Mouse (Mus musculus) hindbrain, embryonic 13.5 days (tissue): ENCODE measurements at regions not wholly inside any gene's neighbourhood (a gene's known extent, or its start where the extent isn't known, plus 50 kb on each side); places are given as distances from the start of the nearest gene placed in this dataset.
A peak's percentile ranks its signal among the peaks of the same experiment; 100 is the strongest.

Source experiments
- ATAC-seq: fragments of 200-750 bp; cut with Nextera tagmentation; 2 replicates; pipeline ENCODE4 v1.8.0; 2017; ENCODE audit warnings: moderate TSS enrichment; ENCODE audit not compliant: low FRiP score
- H3K27ac ChIP-seq: fragments of 300-500 bp; sonication (generic); 2 replicates; pipeline ENCODE4 v1.5.1; 2015; ENCODE audit warnings: inconsistent platforms, mild to moderate bottlenecking, moderate library complexity
- H3K27me3 ChIP-seq: fragments of 300-500 bp; sonication (generic); 2 replicates; pipeline ENCODE4 v1.6.1; 2015; ENCODE audit warnings: mild to moderate bottlenecking, inconsistent platforms
- H3K36me3 ChIP-seq: fragments of 300-500 bp; sonication (generic); 2 replicates; pipeline ENCODE4 v1.6.1; 2015; ENCODE audit warnings: mild to moderate bottlenecking, inconsistent platforms
- H3K4me1 ChIP-seq: fragments of 300-500 bp; sonication (generic); replicated peaks from 2 replicates; pipeline ENCODE4 v1.6.1; 2015; ENCODE audit warnings: inconsistent platforms
- H3K4me2 ChIP-seq: fragments of 300-500 bp; sonication (generic); 2 replicates; pipeline ENCODE4 v1.6.1; 2015; ENCODE audit warnings: inconsistent platforms, mild to moderate bottlenecking, moderate library complexity
- H3K4me3 ChIP-seq: fragments of 300-500 bp; sonication (generic); 2 replicates; pipeline ENCODE4 v1.5.1; 2015; ENCODE audit warnings: mild to moderate bottlenecking, inconsistent platforms
- H3K9ac ChIP-seq: fragments of 300-500 bp; sonication (generic); 2 replicates; pipeline ENCODE4 v1.6.1; 2015; ENCODE audit warnings: mild to moderate bottlenecking, inconsistent platforms
- H3K9me3 ChIP-seq: fragments of 300-500 bp; sonication (generic); 2 replicates; pipeline ENCODE4 v1.6.1; 2016; ENCODE audit warnings: inconsistent platforms
- WGBS: fragments of 180-500 bp; shearing (Covaris S2); methylation state at CpG from one replicate; pipeline ENCODE4 v1.1.7; 2015; 5-methylcytosine and 5-hydroxymethylcytosine counted together

DNA sequence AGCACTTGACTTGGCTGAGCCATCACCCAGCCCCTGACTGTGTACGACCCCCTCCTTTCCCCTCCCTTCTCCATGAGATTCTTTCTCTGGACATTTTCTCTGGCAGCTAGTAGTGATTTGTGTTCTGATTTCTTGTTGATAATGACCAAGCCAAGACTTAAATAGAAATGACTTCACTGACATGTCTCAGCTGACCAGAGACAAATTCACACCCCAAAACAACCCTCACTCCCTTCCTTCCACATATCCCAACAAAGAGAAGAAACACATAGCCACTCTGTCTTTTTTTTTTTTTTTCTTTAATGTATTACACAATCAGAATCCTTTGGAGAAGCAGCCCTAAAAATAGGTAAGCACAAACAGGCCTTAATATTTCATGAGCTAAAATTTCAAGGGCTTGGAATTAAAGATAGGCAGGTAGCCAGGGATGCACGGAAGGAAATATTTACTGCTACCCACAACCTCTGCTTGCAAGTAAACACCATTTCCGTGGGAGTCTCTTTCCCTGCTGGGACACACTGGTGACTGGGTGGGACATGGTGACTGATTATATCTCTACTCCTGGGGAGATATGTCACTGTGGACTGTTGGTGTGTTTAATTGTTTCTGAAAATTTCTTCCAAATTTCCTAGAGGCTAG, 272.1 kb upstream of the Adgrl2 start:
- WGBS = 81% methylated on average over 3 of the region's 3 CpGs
- Histone ChIP-seq H3K4me1 (peaks cover 8% of the 10 kb centered on the region; the same call in 1 of the 2 replicates), H3K27ac (no peak overlapping the region), H3K27me3 (peaks cover 23% of the 10 kb centered on the region; the same call in 1 of the 2 replicates), H3K9me3 (no peaks in the 10 kb centered on the region), H3K4me3 (no peak overlapping the region), H3K36me3 (no peaks in the 10 kb centered on the region), H3K4me2 (no peak overlapping the region), H3K9ac (no peak overlapping the region)
- no peak for ATAC-seq

GRCm38 (mm10) chr3:149261764-149262163, 271.4 kb upstream of the Adgrl2 start:
- Histone ChIP-seq H3K27me3 (peaks cover 23% of the 10 kb centered on the region; the same call in 1 of the 2 replicates), H3K27ac (no peak overlapping the region), H3K4me3 (no peak overlapping the region), H3K4me2 (no peak overlapping the region), H3K9me3 (no peaks in the 10 kb centered on the region), H3K9ac (no peak overlapping the region), H3K4me1 (peaks cover 11% of the 10 kb centered on the region), H3K36me3 (no peaks in the 10 kb centered on the region)
- ATAC-seq = no peak
- 98% methylated on average over 6 of the region's 6 CpGs for WGBS

DNA sequence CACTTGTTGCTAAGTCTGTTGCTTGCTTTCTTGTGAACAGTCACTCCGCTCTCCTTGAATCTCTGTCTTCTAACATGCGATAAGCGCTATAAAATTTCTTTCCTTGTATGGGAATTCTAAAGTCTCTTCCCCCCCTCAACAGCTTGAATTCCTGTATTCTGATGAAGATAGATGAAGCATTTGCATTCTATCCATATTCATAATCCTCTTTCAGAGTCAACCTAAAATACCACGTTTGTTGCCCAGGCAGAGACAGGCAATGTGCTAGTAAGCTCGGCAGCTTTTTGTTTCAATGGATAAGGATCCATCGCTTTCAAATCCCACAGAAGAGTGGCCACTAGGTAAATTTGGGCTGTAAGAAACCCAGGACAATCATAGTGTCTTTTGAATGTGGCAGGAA, 268.5 kb upstream of the Adgrl2 start:
- 42% methylated on average over 6 of the region's 6 CpGs for WGBS
- no peak for ATAC-seq

DNA sequence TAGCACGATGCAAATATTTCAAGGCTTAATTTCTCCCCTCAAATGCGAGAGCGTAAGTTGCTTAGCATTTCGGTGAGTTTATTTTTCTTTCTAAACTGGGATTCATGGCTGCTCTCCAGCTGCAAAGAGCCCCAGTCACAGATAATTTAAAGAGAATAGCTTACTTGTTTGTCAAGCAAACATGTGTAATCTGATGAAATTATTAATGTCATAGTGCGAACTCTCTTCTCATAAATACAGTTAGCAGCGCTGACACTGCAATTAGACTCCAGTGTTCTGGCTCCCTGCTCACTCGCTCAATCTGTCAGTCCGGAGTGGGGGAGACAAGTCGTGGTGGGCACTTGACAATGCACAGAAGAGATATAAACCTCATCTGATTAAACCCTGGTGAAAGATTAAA, 266.5 kb upstream of the Adgrl2 start:
- 48% methylated on average over 9 of the region's 9 CpGs for WGBS

More for the DNA sequence above, 268.5 kb upstream of the Adgrl2 start:
- Histone ChIP-seq H3K4me3 (no peak overlapping the region), H3K4me2 (no peak overlapping the region), H3K9me3 (no peaks in the 10 kb centered on the region), H3K4me1 (peaks cover 18% of the 10 kb centered on the region), H3K9ac (no peak overlapping the region), H3K27ac (no peak overlapping the region), H3K27me3 (peaks cover 26% of the 10 kb centered on the region), H3K36me3 (no peaks in the 10 kb centered on the region)

GRCm38 (mm10) chr3:149253080-149253479, 262.7 kb upstream of the Adgrl2 start:
- 87% methylated on average over 6 of the region's 6 CpGs for WGBS
- no peaks in the 10 kb centered on the region for H3K36me3 ChIP-seq
- H3K27ac ChIP-seq = no peak overlapping the region
- H3K4me2 ChIP-seq = no peak overlapping the region
- ATAC-seq = no peak
- H3K9me3 ChIP-seq = no peaks in the 10 kb centered on the region
- no peak overlapping the region for H3K4me3 ChIP-seq
- peaks cover 19% of the 10 kb centered on the region for H3K4me1 ChIP-seq
- H3K9ac ChIP-seq = no peak overlapping the region
- H3K27me3 ChIP-seq = peaks cover 31% of the 10 kb centered on the region

More for the DNA sequence above, 266.5 kb upstream of the Adgrl2 start:
- Histone ChIP-seq H3K4me1 (peaks cover 25% of the 10 kb centered on the region), H3K4me2 (no peak overlapping the region), H3K4me3 (no peak overlapping the region), H3K36me3 (no peaks in the 10 kb centered on the region), H3K9me3 (no peaks in the 10 kb centered on the region), H3K9ac (no peak overlapping the region), H3K27ac (no peak overlapping the region), H3K27me3 (peaks cover 23% of the 10 kb centered on the region)
- ATAC-seq = no peak

DNA sequence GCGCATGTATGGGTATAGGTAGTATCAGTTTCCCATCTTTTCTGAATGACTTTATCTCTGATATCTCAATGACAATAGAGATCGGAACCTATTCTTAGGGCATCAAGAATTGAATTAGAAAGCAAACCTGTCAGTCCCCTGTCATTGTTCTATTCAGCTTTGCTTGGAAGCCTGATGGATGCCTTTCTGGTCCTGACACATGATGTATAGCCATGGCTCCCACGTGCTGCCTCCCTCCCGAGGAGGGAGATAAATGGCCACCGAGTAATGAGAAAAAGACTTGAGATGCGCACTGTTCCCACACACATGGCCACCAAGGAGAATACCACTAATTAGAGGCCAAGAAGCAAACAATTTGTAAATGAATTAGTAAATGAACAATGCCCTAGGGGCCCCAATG, 261.8 kb upstream of the Adgrl2 start:
- peak; percentile 74; the same call in 1 of the 2 replicates for ATAC-seq
- no peak overlapping the region for H3K4me2 ChIP-seq
- H3K4me1 ChIP-seq = peaks cover 19% of the 10 kb centered on the region
- no peaks in the 10 kb centered on the region for H3K9me3 ChIP-seq
- H3K27ac ChIP-seq = no peak overlapping the region
- H3K27me3 ChIP-seq = peaks cover 27% of the 10 kb centered on the region
- H3K36me3 ChIP-seq = no peaks in the 10 kb centered on the region
- 20% methylated on average over 6 of the region's 6 CpGs for WGBS
- no peak overlapping the region for H3K9ac ChIP-seq
- no peak overlapping the region for H3K4me3 ChIP-seq

DNA sequence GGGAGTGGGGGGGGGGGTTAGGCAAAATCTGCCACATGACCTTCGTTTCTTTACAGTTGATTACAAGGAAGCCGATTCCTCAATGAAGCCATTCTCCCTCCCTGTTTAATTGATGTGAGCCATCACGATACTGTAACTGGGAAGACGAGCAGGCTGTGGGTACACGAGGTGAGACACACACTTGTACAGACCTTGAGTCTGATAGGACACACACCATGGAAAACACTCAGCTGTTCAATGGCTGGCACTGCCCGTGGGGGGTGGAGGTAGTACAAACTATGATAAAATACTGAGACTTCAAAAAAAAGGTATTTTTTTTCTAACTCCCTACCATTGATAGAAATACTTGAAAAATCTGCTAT, 257.3 kb upstream of the Adgrl2 start:
- Histone ChIP-seq H3K27me3 (peaks cover 17% of the 10 kb centered on the region), H3K27ac (peak overlapping the region; percentile 49; the same call in 1 of the 2 replicates), H3K4me1 (peaks cover 9% of the 10 kb centered on the region), H3K9ac (no peak overlapping the region), H3K9me3 (no peaks in the 10 kb centered on the region), H3K4me2 (peak overlapping the region; percentile 8), H3K36me3 (no peaks in the 10 kb centered on the region), H3K4me3 (no peak overlapping the region)
- ATAC-seq = 0 out of 2 replicates have a peak, but pooled peaks have one; percentile 55
- WGBS = 48% methylated on average over 6 of the region's 6 CpGs

DNA sequence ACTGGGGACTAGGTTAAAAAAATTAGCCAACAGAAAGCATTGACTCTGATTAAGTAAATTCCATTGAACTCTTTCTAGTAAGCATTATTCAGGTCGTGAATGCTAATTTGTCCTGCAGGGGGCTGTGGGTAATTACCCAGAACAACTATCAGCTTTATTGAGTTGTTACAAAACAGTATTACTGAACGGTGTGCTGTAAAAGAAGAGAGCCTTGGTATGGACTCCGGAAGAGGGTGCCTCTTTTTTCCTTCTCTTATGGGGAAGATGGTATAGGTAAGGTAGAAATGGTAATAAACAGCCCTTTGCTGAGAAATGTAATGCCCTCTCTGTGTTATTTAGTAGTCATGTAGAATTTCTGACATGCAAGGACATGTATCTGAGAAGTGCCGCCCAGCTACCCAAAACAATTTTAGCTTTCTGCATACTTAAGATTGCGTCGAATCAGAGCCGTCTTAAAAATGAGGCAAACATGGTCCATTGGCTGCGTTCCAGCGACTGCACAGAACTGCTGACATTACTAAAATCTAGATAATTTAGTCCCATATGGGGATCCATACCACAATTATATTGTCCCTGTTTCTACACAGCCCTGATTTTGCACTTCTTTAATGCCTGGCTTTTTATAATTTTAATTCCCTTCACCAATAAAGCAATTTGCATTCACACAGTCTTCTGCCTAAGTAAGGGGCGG, 256.7 kb upstream of the Adgrl2 start:
- H3K4me2 ChIP-seq = peak overlapping the region; percentile 8
- no peak overlapping the region for H3K4me3 ChIP-seq
- no peak overlapping the region for H3K9ac ChIP-seq
- H3K9me3 ChIP-seq = no peaks in the 10 kb centered on the region
- no peaks in the 10 kb centered on the region for H3K36me3 ChIP-seq
- peaks cover 4% of the 10 kb centered on the region for H3K4me1 ChIP-seq
- WGBS = 46% methylated on average over 10 of the region's 10 CpGs
- peaks cover 17% of the 10 kb centered on the region for H3K27me3 ChIP-seq
- peak overlapping the region; percentile 58 for H3K27ac ChIP-seq
- ATAC-seq = peak; percentile 57; the same call in 1 of the 2 replicates

DNA sequence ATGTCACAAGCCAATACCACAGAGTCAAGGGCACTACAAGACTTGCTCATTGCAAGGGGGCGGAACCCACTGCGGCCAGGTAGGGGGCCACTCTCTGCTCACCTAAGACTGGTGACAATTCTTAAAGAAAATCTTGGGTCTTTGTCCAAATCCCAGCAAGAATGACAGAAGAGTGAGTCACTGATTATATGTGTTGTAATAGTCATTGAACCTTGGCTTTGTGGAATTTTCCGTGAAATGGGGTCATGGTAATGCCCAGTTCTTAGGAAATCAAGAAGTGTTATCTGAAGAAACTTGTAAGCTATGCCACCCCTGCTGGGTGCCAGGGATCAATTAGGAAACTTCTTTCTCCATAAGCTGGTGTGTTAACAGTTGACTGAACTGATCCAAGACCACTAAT, 249.3 kb upstream of the Adgrl2 start:
- no peak for ATAC-seq
- 86% methylated on average over 3 of the region's 3 CpGs for WGBS
- no peak overlapping the region for H3K4me3 ChIP-seq

DNA sequence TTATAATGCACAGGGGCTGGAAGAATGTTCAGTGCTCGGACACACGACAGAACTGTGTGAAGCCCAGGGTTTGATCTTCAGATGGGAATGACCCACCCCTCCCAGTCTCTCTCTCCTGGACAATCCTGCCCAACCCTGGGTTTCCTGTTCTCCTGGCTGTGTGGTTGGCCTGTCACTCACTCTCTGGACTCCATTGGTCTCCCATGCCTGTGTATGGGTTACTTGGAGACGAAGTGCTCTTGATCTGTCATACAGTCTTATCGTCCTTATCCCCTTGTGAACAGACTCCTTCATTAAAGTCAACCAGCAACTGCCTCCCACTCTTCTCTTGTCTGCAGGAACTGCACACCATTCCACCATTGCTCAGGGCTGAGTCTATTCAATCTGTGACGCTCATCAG, 247.7 kb upstream of the Adgrl2 start:
- H3K4me2 ChIP-seq = no peak overlapping the region
- no peaks in the 10 kb centered on the region for H3K4me1 ChIP-seq
- no peak overlapping the region for H3K27ac ChIP-seq
- WGBS = 72% methylated on average over 5 of the region's 5 CpGs
- H3K27me3 ChIP-seq = no peaks in the 10 kb centered on the region
- no peak overlapping the region for H3K4me3 ChIP-seq
- no peak for ATAC-seq
- no peak overlapping the region for H3K9ac ChIP-seq
- no peaks in the 10 kb centered on the region for H3K9me3 ChIP-seq
- H3K36me3 ChIP-seq = no peaks in the 10 kb centered on the region

More for the DNA sequence above, 249.3 kb upstream of the Adgrl2 start:
- H3K27ac ChIP-seq = no peak overlapping the region
- H3K4me2 ChIP-seq = no peak overlapping the region
- no peaks in the 10 kb centered on the region for H3K9me3 ChIP-seq
- no peaks in the 10 kb centered on the region for H3K36me3 ChIP-seq
- H3K9ac ChIP-seq = no peak overlapping the region
- no peaks in the 10 kb centered on the region for H3K4me1 ChIP-seq
- no peaks in the 10 kb centered on the region for H3K27me3 ChIP-seq

DNA sequence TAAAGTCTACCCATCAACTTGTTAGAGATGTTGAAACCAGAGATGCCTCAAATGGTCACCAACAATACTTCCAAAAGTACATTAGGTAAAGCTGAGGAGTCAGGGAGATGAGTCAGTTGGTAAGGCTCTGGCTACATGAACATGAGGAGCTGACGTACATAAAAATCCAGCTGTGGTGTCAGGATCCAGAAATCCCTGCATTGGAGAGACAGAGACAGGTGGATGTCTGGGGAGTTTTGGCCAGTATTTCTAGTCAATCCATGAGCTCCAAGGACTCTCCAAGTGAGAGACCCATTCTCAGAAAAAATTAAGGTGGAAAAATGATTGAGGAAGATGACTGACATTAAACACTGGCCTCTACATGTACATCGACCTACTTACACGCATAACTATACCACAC, 244.8 kb upstream of the Adgrl2 start:
- Histone ChIP-seq H3K4me2 (no peak overlapping the region), H3K27ac (no peak overlapping the region), H3K9me3 (no peaks in the 10 kb centered on the region), H3K27me3 (no peaks in the 10 kb centered on the region), H3K9ac (no peak overlapping the region), H3K4me3 (no peak overlapping the region), H3K36me3 (no peaks in the 10 kb centered on the region), H3K4me1 (no peaks in the 10 kb centered on the region)
- WGBS = 93% methylated on average over 3 of the region's 3 CpGs
- no peak for ATAC-seq

DNA sequence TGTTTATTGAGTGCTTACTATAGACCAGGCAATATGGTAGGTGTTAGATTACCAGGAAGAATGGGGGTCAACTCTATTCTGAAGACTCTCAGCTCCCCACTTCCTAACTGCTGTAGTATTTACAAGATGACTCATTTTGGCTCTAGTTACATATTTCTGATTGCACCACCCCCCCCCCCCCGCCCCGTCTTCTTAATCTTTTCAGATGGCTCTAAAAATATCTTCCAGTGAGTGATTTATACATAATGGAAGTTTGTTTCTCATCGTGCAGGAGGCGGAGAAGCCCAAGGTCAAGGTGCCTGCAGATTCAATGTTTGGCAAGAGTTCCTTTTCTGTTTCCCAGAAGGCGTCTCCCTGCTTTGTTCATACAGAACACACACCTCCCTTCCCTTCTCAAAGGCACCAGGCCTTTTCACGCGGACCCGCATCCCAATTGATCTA, 243.4 kb upstream of the Adgrl2 start:
- H3K36me3 ChIP-seq = no peaks in the 10 kb centered on the region
- no peak for ATAC-seq
- no peak overlapping the region for H3K27ac ChIP-seq
- no peaks in the 10 kb centered on the region for H3K9me3 ChIP-seq
- 75% methylated on average over 8 of the region's 8 CpGs for WGBS
- H3K4me3 ChIP-seq = no peak overlapping the region
- H3K9ac ChIP-seq = no peak overlapping the region
- no peaks in the 10 kb centered on the region for H3K27me3 ChIP-seq
- H3K4me1 ChIP-seq = no peaks in the 10 kb centered on the region
- H3K4me2 ChIP-seq = no peak overlapping the region

GRCm38 (mm10) chr3:149233191-149233641, 242.9 kb upstream of the Adgrl2 start:
- WGBS = 88% methylated on average over 7 of the region's 7 CpGs
- H3K27ac ChIP-seq = no peak overlapping the region
- H3K9ac ChIP-seq = no peak overlapping the region
- H3K27me3 ChIP-seq = no peaks in the 10 kb centered on the region
- H3K4me2 ChIP-seq = no peak overlapping the region
- ATAC-seq = no peak
- no peak overlapping the region for H3K4me3 ChIP-seq
- H3K9me3 ChIP-seq = no peaks in the 10 kb centered on the region
- no peaks in the 10 kb centered on the region for H3K36me3 ChIP-seq
- no peaks in the 10 kb centered on the region for H3K4me1 ChIP-seq
